Mouse (Mus musculus) spleen, adult 18-20 months (tissue): ENCODE measurements around the gene Rnase10.
"Not testable (repeated sequence)": the region's sequence is repeated elsewhere in the genome, so short reads cannot be mapped to it uniquely, and the experiment has no call there.

ENCODE experiments used
- DNase-seq, 2 experiments: peaks; one replicate each; pipeline ENCODE4 v3.0.0; 2022; ENCODE audit warnings: mixed read lengths in 2 of 2

Gene Rnase10

DNA sequence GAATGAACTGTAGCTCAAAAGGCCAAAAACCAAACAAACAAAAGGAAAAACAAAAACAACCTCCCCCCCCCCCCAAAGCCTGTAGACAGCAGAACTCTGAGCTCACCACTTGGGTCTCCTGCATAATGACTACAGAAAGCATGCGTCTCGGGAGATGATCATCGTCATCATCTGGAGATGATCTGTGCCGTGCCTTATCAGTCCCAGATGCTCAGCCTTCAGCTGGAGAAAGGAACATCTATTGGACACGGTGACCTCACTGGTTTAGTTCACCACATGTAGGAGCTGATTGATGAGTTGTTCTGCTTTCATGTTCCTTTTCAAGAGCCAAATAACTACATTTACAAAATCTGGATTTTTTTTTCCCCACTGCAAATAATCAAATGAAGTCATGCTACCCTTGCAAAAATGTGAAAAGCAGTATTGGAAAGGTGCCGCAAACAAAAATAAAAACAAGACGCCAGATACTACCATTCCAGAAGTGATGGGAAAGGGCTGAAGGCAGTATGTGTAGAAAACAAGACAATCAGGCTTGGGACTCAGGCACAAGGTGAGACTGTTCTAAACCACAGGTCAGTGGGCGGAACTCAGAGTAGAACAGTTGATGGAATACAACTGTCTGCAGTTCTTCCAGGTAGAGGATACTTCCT is at the start of gene Rnase10:
Gene Rnase10, plus strand, starts transcription at position 600 of the 650 bp plus-strand sequence.
- DNase-seq: no peak

DNA sequence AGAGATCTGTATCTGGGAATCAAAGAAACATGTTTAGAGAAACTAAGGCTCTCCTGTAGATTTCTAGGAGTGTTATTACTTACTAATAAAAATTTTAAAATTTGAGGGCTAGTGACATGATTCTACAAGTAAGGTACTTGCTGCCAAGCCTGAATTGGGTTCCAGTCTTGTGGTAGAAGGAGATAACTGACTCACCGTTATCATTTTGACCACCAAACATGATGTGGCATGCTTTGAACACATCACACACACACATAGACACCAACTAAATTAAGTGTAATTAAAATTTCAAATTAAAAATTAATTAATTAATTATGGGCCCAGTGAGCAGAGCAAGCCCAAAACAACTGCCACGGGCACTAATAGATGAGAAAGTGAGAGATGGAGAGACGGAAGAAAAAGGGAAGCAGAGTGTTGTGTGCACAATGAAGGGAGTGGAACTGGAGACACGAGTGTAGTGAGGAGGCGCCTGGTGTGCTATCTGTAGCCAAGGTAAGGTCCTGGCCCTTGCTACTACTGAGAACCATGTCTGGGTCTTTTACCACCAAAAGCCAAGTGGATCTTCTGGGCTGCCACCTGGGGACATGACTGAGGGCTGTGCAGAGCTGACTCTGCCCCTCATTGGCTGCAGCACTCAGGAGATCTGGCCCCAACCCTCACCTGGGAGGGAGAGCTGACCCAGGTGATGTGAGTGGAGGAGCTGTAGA is 49.1 kb upstream of the Rnase10 start:
- not testable (repeated sequence) for DNase-seq

GRCm38 (mm10) chr14:50968216-50968980 is 39.2 kb upstream of the Rnase10 start:
- no peak for DNase-seq

DNA sequence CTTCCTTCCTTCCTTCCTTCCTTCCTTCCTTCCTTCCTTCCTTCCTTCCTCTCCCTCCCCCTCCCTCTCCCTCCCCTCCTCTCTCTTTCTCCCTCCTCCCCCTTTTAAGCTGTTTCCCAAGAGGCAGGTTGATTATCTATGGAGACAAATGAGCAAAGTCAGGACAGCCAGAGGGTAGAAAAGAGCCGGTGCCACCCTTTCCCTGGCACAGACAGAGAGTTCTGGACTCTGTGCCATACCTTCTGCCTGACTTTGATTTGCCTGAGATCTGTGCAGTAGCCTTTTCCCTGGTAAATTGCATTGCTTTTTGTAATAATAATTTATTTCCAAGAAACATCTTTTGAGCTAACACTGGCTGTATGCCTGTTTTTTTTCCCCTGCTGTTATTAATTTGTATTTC is 38.5 kb upstream of the Rnase10 start:
- DNase-seq: no peak

GRCm38 (mm10) chr14:50969558-50970544 is 37.7 kb upstream of the Rnase10 start:
- no peak for DNase-seq

- no peak for DNase-seq
Measured at GRCm38 (mm10) chr14:50970822-50971221, 36.7 kb upstream of the Rnase10 start.

DNA sequence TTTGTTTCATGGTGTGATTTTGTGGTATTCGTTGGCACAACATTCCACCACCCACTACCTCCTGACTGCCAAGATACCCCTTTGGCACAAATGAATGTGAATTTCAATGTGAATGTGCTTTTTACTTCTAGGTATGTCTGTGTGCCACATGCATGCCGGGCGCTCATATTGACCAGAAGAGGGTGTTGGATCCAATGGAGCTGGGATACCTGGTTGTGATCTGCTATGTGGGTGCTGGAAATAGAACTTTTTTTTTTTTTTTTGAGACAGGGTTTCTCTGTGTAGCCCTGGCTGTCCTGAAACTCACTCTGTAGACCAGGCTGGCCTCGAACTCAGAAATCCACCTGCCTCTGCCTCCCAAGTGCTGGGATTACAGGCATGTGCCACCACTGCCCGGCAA is 34.5 kb upstream of the Rnase10 start:
- DNase-seq: not testable (repeated sequence)

- no peak for DNase-seq
Measured at GRCm38 (mm10) chr14:50973700-50974099, 33.9 kb upstream of the Rnase10 start.

GRCm38 (mm10) chr14:50975001-50975400 is 32.5 kb upstream of the Rnase10 start:
- no peak for DNase-seq

- no peak for DNase-seq
Measured at GRCm38 (mm10) chr14:50976674-50977073, 30.9 kb upstream of the Rnase10 start.

GRCm38 (mm10) chr14:50978451-50978850 is 29.1 kb upstream of the Rnase10 start:
- not testable (repeated sequence) for DNase-seq

DNA sequence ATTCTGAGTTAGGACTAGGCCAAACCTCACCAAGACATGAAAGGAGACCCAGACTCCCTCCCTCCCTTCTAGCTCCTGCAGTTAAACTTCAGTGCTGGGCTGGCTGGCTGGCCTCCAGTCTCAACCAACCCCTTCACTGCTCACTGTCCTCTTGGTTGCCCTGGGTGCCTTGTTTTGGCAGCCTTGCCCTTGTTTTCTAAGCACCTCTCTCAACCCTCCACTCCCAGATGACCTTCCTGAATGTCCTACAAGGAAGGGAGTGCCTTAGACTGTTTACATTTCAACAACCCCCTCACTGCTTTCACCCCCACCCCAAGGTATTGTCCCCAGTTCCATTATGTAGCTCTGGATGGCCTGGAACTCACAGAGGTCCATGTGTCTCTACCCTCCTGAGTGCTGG is 27.9 kb upstream of the Rnase10 start:
- DNase-seq: no peak

GRCm38 (mm10) chr14:50981207-50981606 is 26.3 kb upstream of the Rnase10 start:
- no peak for DNase-seq

DNA sequence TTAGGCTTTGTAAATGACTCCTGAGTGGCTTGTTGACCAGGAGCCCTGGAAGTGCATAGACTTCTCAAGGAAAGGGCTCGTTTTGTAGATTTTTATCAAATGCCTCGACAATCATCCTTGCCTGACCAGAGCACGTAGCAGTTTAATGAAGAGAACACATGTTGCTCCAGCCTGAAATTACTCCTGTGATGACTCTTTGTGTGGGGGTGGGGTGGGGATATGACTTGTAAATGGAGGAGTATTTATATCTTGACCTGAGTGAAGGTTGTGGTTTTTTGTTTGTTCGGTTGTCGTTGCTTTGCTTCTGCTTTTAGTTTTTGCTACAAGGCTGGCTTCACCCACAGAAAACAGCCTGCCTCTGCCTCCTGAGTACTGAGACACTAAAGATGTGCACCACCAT is 25.7 kb upstream of the Rnase10 start:
- DNase-seq: no peak

DNA sequence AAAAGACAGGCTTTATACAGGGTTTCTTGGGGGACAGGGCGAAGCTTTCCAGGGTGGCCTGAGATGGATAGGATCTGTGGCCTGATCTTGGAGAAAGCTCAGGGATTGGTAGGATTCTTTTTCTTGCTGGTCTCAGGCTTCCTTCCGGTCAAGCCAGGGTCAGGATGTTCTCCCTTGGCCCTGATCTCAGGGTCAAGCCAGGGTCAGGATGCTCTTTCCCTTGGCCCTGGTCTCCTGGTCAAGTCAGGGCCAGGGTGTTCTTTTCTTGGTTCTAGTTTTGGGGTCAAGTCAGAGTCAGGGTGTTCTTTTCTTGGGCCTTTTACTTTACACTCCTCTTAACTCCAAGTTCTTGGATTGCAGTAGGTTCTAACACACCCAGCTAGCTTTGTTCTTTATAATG is 19.9 kb upstream of the Rnase10 start:
- DNase-seq: no peak

DNA sequence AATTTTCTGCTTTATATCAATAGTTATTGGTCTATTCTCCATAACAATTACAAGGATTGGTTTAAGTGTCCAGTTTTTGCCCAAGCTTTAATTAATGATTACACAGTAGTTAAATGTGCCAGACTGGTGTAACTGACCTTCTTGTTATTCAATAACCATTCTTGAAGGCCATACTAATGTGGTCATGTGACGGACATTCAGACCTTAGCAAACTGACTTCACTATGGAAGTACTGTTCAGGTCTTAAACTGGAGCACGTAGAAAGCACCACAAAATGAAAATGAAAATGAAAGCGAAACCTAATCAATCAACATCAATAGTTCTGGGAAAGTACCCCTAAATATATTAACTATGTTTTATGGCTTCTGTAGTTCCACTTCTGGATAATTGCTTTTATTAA is 16.5 kb upstream of the Rnase10 start:
- DNase-seq: no peak

DNA sequence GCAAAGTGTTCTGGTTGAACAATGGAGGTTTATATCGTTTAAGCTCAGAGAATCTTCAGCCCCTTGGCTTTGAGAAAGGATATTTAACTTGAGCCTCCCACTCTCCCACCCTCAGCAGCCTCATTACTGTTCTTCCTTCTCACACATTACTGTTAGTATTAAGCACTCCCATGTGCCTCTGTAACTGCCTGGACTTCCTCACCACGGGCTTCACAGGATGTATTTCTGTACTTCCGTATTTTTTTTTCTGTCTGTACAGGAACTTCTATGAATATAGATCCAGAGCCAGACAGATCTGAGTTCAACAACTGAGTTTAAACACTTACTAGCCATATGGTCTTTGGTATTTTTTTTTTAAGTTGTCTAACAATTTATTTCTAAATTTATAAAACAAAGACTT is 10.5 kb upstream of the Rnase10 start:
- DNase-seq: no peak

GRCm38 (mm10) chr14:50997999-50998666 is 9.4 kb upstream of the Rnase10 start:
- no peak for DNase-seq

- DNase-seq: no peak
Measured at GRCm38 (mm10) chr14:51007914-51008713, 563 bp downstream of the Rnase10 start.

DNA sequence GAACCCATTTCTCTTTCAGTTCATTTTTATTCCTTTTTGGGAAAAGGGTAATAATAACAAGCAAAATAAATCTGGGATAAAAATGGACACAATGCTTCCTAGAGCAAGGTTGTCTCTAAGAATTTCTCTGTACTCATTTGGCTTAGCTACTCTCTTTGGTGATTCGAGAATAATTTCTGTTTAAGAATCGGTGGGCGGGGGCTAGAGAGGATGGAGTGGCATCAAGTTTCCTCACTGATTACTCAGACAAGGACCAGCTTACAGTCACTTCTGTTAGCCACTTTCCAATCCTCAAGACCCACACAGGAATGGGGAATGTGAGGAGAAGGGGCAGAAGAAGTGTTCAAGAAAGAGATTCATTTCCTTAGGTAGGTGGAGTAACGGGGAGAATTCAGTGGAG is 1.2 kb downstream of the Rnase10 start:
- DNase-seq: no peak

DNA sequence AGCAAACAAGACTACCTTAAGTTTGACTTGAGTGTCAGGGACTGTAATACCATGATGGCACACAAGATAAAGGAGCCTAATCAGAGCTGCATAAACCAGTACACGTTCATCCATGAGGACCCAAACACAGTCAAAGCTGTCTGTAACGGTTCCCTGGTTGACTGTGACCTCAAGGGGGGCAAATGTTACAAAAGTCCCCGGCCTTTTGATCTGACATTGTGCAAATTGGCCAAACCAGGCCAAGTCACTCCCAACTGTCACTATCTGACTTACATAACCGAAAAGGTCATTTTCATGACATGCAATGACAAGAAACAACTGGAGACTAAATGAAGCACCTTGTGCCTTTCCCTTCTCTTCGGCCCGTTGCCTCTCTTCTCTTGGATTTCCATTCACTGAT is 2.0 kb downstream of the Rnase10 start:
- DNase-seq: no peak
